Mouse (Mus musculus): ENCODE results near the gene Rbmxl1. TPM values are rescaled to one million over a fixed set of nuclear protein-coding genes. Genes with fewer than 3 reads are reported as not detected.
"Not testable (repeated sequence)": the region's sequence is repeated elsewhere in the genome, so short reads cannot be mapped to it uniquely, and the experiment has no call there.

The Rbmxl1 gene
- polyA plus RNA-seq, 1 experiment from 2014 or later = 173 TPM

DNA sequence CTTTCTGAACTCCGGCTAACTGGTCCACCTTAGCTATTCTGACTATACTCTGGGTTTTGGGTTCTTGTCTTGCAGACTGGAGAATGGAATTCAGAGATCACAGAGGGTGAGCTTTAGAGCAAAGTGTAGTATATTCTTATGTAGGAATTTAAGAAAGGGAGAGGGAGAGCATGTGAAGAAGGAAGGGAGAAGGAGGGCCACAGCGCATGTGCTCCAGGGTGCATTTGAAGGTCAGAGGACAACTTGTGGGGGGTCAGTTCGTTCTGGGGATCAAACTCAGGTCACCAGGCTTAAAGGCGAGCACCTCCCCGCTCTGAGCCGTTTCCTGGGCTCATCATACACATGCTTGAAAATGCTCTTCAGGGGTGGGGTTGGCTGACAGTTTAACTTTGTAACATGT is 25.3 kb upstream of the Rbmxl1 start:
- Histone ChIP-seq H3K9me3 (replicated peaks) (no peaks in the 10 kb centered on the region), H3K4me2 (no peak overlapping the region), H3K9ac (replicated peaks) (no peak overlapping the region), H3K27me3 (replicated peaks) (no peaks in the 10 kb centered on the region), H3K4me3 (replicated peaks) (no peak overlapping the region), H3K4me1 (no peaks in the 10 kb centered on the region), H3K36me3 (peaks cover 22% of the 10 kb centered on the region), H3K27ac (replicated peaks) (no peak overlapping the region)
- no peak for ATAC-seq (ENCODE audit: low FRiP score)
- 93% methylated on average over 6 of the region's 6 CpGs for WGBS

DNA sequence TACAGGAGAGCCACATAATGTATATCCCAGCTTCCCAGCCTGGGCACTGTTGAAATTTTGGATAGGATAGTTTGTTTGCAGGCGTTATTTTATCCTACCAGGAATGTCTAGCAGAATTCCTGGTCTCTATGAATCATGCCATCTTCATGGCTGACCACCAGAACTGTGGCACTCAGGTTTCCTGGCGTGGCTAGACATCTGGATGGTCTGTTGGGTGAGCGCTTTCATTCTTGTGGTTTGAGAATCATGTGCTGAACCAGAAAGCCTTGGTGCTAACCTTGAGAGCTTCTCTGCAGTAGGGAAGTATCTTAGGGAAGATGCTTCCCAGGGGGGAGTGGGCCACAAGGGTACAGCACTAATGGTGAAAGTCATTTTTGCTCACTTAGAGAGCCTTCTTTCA is 6.4 kb upstream of the Rbmxl1 start:
- Histone ChIP-seq H3K27ac (replicated peaks) (no peak overlapping the region), H3K9ac (replicated peaks) (no peak overlapping the region), H3K4me1 (peaks cover 7% of the 10 kb centered on the region), H3K4me3 (replicated peaks) (no peak overlapping the region), H3K4me2 (no peak overlapping the region), H3K9me3 (replicated peaks) (no peaks in the 10 kb centered on the region), H3K27me3 (replicated peaks) (no peaks in the 10 kb centered on the region), H3K36me3 (peaks cover 18% of the 10 kb centered on the region)
- 92% methylated on average over 3 of the region's 3 CpGs for WGBS
- ATAC-seq (ENCODE audit: low FRiP score) = no peak

DNA sequence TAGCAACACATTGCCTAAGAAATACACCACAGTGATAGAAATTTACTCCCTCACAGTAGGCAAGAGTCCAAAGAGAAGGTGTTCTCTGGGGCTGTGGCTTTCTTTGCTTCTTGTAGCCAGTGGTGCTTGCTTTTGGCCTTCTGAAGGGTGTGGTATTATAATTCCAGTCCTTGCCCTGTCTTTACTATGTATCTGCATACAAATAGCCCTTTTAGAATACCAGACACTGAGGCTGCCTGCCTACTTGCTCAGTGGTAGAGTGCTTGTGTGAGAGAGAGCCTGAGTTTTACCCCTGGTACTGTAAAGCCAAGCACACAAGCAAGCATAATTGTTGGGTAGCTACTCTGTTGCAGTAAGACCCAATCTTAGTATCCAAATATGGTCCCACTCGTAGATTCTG is 6.0 kb upstream of the Rbmxl1 start:
- Histone ChIP-seq H3K36me3 (peaks cover 18% of the 10 kb centered on the region), H3K9me3 (replicated peaks) (no peaks in the 10 kb centered on the region), H3K4me3 (replicated peaks) (no peak overlapping the region), H3K27ac (replicated peaks) (no peak overlapping the region), H3K9ac (replicated peaks) (no peak overlapping the region), H3K4me2 (no peak overlapping the region), H3K27me3 (replicated peaks) (no peaks in the 10 kb centered on the region), H3K4me1 (peaks cover 11% of the 10 kb centered on the region)
- no peak for ATAC-seq (ENCODE audit: low FRiP score)
- 96% methylated on average over 1 of the region's 1 CpGs for whole genome bisulfite sequencing

DNA sequence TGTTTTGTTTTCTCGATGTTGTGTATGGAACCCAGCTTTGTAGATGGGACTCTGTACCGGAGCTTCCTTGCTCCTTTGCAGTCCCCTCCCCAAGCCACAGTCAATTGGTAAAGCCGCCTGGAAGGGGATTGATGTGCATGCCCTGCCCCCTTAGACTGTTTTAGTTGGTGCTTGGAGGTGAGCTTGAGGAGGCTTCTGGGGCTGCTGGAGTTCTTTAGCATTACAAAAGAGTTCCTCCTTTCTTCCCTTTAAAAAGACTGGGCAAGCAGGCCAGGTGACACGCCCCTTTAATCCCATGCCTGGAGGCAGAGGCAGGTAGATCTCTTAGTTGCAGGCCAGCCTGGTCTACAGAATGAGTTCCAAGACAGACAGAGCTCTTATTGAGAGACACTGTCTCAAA is 4.4 kb upstream of the Rbmxl1 start:
- 88% methylated on average over 4 of the region's 4 CpGs for WGBS
- H3K27ac ChIP-seq (replicated peaks) = no peak overlapping the region

DNA sequence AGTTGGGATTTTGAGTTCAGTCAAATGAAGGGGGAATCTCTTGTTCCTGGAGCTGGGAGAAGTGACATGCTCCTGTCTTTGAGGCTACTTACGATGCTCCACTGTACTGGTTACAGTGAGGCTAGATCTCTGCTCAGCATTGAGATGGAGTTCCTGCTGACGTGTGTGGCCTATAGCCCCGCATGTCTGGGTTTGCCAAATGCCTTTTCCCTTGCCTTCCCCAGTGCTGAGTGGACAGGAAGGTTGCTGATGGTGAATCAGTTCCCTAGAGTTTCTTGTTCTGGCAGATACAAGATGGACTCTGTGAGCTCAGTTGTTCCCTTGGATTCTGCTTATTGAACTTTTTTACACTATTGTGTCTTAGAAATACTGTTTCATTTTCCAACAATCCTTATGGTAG is 2.2 kb upstream of the Rbmxl1 start:
- Histone ChIP-seq H3K9me3 (replicated peaks) (no peaks in the 10 kb centered on the region), H3K4me3 (replicated peaks) (no peak overlapping the region), H3K4me2 (peak overlapping the region; percentile 17; the same call in 1 of the 2 replicates), H3K36me3 (peaks cover 6% of the 10 kb centered on the region), H3K27me3 (replicated peaks) (no peaks in the 10 kb centered on the region), H3K27ac (replicated peaks) (no peak overlapping the region), H3K4me1 (peaks cover 22% of the 10 kb centered on the region), H3K9ac (replicated peaks) (no peak overlapping the region)
- WGBS = 71% methylated on average over 3 of the region's 3 CpGs
- ATAC-seq (ENCODE audit: low FRiP score) = no peak

More for the DNA sequence above, 4.4 kb upstream of the Rbmxl1 start:
- Histone ChIP-seq H3K27me3 (replicated peaks) (no peaks in the 10 kb centered on the region), H3K4me3 (replicated peaks) (no peak overlapping the region), H3K4me2 (no peak overlapping the region), H3K9me3 (replicated peaks) (no peaks in the 10 kb centered on the region), H3K4me1 (peaks cover 11% of the 10 kb centered on the region), H3K36me3 (peaks cover 18% of the 10 kb centered on the region), H3K9ac (replicated peaks) (no peak overlapping the region)
- no peak for ATAC-seq (ENCODE audit: low FRiP score)

DNA sequence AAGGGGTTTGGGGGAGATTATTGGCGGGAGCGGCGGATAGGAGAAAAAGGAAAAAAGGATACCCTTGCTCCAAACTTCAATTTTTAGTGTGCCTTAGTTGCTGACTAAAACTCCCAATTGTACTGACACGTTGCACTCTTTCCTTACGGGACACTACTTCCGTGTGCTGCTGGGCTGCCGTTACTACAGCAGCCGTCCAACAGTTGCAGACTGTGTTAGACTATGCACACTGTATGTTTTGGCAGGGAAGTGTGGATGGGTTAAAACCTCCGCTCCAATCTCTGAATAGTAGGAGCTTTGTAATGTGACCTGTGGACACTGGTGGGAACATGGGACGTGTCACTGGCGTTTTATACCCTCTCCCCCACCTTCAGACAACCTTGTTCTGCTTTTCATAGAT is 1.4 kb upstream of the Rbmxl1 start:
- H3K27me3 ChIP-seq (replicated peaks) = no peaks in the 10 kb centered on the region
- under 1% methylated on average over 11 of the region's 11 CpGs for whole genome bisulfite sequencing
- H3K4me3 ChIP-seq (replicated peaks) = peak overlapping the region; percentile 92
- H3K9ac ChIP-seq (replicated peaks) = peak overlapping the region; percentile 93
- ATAC-seq (ENCODE audit: low FRiP score) = no peak
- peaks cover 5% of the 10 kb centered on the region for H3K36me3 ChIP-seq
- H3K9me3 ChIP-seq (replicated peaks) = no peaks in the 10 kb centered on the region
- H3K4me2 ChIP-seq = peak overlapping the region; percentile 93
- peaks cover 22% of the 10 kb centered on the region for H3K4me1 ChIP-seq
- peak overlapping the region; percentile 100 for H3K27ac ChIP-seq (replicated peaks)

DNA sequence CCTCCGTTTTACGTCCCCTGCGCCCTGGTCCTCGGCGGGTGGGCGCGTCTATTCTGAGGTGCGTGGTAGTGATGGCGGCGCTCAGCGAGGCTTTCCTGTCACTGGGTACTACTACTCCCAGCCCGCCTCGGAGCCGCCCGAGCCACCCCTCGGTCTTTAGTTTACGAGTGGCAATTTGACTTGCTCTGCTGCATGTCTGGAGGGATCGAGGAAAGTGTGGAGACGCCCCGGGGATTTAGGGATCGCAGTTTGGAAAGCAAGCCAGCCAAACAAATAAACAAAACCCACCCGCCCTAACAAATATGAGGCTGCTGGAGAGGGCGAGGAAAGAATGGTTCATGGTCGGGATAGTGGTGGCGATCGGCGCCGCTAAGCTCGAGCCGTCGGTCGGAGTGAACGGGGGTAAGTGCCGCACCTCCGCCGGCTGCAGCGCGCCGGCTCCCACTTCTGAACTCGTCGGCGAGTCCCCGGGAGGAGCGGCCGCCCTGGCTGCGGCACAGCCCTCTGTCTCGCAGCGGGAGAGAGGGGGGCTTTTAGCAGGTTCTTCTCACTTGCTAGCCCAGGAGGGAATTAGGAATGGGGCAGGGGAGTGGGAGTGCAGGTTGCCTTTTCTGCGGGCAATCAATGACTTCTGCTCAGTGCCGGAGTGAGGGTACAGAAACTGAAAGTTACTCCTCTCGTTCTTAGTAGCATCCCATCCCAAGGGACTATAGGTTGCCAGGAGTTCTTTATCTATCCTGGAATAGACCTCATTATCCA is 754 bp upstream of the Rbmxl1 start, which contains the start of gene Slc10a7:
Slc10a7 (plus strand) TSS at position 74 of the 759 bp plus-strand sequence.
- Histone ChIP-seq H3K27ac (replicated peaks) (peak within 1 kb of the TSS; percentile 100), H3K4me3 (replicated peaks) (peak within 1 kb of the TSS; percentile 92), H3K9ac (replicated peaks) (peak within 1 kb of the TSS; percentile 93), H3K4me1 (peaks cover 22% of the 10 kb centered on the region), H3K4me2 (peak within 1 kb of the TSS; percentile 93), H3K36me3 (peaks cover 11% of the 10 kb centered on the region), H3K9me3 (replicated peaks) (no peaks in the 10 kb centered on the region), H3K27me3 (replicated peaks) (no peaks in the 10 kb centered on the region)
- under 1% methylated on average over 51 of the region's 51 CpGs for WGBS
- peak; percentile 97 for ATAC-seq (ENCODE audit: low FRiP score)

DNA sequence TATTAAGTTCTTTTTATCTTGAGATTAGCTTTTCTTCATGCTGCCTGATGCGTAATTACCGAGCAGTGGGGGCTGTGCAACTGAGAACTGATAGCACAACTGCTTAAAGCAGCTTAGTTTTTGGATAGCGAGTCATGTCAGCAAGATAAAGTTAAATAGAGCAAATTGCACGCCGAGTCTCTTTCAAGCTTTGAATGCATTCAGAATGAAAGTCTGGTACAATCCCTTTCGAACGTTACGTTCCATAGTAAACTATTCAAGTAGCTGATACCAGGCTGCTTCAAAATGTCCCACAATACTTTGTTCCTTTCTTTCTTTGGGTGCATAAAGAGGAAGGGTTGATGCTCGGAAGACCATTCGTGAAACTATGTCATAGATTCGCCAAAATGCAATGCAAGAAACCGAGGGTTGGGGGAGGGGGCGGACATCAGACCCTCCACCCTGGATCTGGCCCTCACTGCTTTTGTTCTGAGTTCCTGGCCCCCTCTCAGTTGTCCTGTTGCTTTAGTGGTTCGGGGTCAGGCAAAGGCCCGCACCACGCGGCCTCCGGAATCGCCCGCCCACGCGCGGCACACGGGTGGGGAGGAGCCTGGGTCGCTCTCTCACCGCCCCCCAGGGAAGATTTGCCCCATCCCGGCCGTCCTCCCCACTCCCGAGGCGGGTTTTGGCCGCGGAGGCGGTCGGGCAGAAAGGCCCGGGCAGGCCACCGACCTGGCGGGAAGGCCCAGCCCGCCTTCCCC is 549 bp downstream of the Rbmxl1 start:
- H3K9me3 ChIP-seq (replicated peaks) = no peaks in the 10 kb centered on the region
- H3K4me1 ChIP-seq = peaks cover 22% of the 10 kb centered on the region
- H3K27ac ChIP-seq (replicated peaks) = peak overlapping the region; percentile 100
- peak; percentile 48 for ATAC-seq (ENCODE audit: low FRiP score)
- H3K27me3 ChIP-seq (replicated peaks) = no peaks in the 10 kb centered on the region
- peak overlapping the region; percentile 93 for H3K4me2 ChIP-seq
- peaks cover 15% of the 10 kb centered on the region for H3K36me3 ChIP-seq
- H3K9ac ChIP-seq (replicated peaks) = peak overlapping the region; percentile 93
- under 1% methylated on average over 38 of the region's 38 CpGs for WGBS
- peak overlapping the region; percentile 92 for H3K4me3 ChIP-seq (replicated peaks)

DNA sequence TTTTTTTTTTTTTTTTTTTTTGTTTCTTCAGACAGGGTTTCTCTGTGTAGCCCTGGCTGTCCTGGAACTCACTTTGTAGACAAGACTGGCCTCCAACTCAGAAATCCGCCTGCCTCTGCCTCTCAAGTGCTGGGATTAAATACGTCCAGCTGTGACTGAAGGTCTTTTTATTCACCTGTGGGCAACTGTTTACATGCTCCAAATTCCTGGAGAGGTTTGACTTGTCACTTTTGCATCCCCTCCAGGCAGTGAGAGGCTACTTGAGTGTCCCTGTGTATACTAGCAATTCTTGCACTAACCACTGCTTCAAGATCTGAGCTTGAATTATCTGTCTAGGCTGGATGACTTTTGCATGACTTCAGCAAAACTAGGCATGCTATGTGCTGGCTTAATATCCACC is 6.0 kb downstream of the Rbmxl1 start:
- Histone ChIP-seq H3K9me3 (replicated peaks) (no peaks in the 10 kb centered on the region), H3K27me3 (replicated peaks) (no peaks in the 10 kb centered on the region), H3K4me2 (no peak overlapping the region), H3K36me3 (peaks cover 15% of the 10 kb centered on the region), H3K4me3 (replicated peaks) (no peak overlapping the region), H3K4me1 (peaks cover 9% of the 10 kb centered on the region), H3K9ac (replicated peaks) (no peak overlapping the region), H3K27ac (replicated peaks) (no peak overlapping the region)
- no peak for ATAC-seq (ENCODE audit: low FRiP score)
- WGBS = 89% methylated on average over 2 of the region's 2 CpGs

DNA sequence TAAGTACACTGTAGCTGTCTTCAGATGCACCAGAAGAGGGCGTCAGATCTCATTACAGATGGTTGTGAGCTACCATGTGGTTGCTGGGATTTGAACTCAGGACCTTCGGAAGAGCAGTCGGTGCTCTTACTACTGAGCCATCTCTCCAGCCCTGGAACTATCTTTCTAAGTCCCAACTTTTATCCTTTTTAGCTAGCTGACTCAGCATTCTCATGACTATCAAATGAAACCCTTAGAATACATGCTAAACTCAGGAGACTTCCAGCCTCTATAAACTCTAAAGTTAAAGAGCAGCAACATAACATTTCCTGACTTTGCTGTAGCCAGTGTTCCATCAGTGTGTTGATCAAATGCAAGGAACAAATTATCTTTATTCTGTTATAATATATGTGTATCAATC is 12.4 kb downstream of the Rbmxl1 start:
- ATAC-seq (ENCODE audit: low FRiP score); H3K27ac ChIP-seq (replicated peaks); H3K9ac ChIP-seq (replicated peaks); H3K9me3 ChIP-seq (replicated peaks); H3K4me2 ChIP-seq; H3K4me3 ChIP-seq (replicated peaks); H3K27me3 ChIP-seq (replicated peaks); H3K36me3 ChIP-seq; H3K4me1 ChIP-seq: not testable (repeated sequence)
- 90% methylated on average over 3 of the region's 3 CpGs for WGBS

DNA sequence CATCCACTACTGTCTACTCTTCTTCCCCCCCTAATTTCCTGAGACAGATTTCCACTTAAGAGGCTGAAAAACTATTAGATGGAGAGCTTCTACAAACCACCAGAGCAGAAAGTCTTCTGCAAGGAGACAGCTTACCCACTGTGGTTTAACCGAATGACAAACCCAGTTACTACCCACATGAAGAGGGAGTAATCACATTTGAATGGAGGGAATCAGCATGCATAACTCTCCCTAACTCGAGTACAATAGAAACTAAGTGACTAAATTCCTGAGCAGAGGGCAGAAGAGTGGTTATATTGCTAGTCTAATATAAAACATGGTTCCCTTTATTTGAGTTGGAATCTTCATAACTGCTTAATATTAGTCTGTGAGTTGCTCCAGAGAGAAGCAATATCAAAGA is 15.7 kb downstream of the Rbmxl1 start:
- Histone ChIP-seq H3K4me3 (replicated peaks) (no peak overlapping the region), H3K9me3 (replicated peaks) (no peaks in the 10 kb centered on the region), H3K36me3 (no peaks in the 10 kb centered on the region), H3K4me2 (no peak overlapping the region), H3K4me1 (no peaks in the 10 kb centered on the region), H3K9ac (replicated peaks) (no peak overlapping the region), H3K27ac (replicated peaks) (no peak overlapping the region), H3K27me3 (replicated peaks) (no peaks in the 10 kb centered on the region)
- ATAC-seq (ENCODE audit: low FRiP score) = no peak
- WGBS = 31% methylated on average over 2 of the region's 2 CpGs

DNA sequence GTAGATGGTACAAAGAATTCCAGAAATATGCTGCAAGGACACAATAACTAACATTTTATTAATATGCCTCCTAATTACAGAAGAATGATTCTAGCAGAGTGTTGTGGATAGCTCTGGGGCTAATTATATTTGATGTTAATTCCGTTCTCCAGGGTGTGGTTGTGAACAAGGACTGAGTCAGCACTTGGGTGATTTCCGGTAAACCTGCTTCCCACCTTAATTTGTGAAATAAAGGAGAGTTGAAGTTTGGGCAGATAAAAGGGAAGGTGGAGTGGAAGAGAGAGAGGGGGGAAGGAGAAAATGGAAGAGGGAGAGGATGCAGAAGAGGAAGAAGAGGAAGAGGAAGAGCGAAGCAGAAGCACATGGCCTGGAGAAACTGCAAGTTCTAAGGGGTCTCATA is 19.0 kb downstream of the Rbmxl1 start:
- H3K36me3 ChIP-seq = no peaks in the 10 kb centered on the region
- no peak for ATAC-seq (ENCODE audit: low FRiP score)
- 82% methylated on average over 3 of the region's 3 CpGs for WGBS
- no peaks in the 10 kb centered on the region for H3K9me3 ChIP-seq (replicated peaks)
- H3K27ac ChIP-seq (replicated peaks) = no peak overlapping the region
- no peaks in the 10 kb centered on the region for H3K4me1 ChIP-seq
- H3K9ac ChIP-seq (replicated peaks) = no peak overlapping the region
- H3K4me3 ChIP-seq (replicated peaks) = no peak overlapping the region
- H3K4me2 ChIP-seq = no peak overlapping the region
- H3K27me3 ChIP-seq (replicated peaks) = no peaks in the 10 kb centered on the region
